Mouse (Mus musculus) erythroblast, embryonic 14.5 days (primary cell): ENCODE data around the gene Clec2d.

Experiments used
- GATA1 ChIP-seq: IDR thresholded peaks from 2 replicates; pipeline ENCODE4 v1.6.1; 2012; ENCODE audit warnings: low read length, inconsistent platforms, mixed read lengths
- TAL1 ChIP-seq: IDR thresholded peaks from 3 replicates; pipeline ENCODE4 v1.6.1; 2012; ENCODE audit warnings: low read length, inconsistent platforms, mixed read lengths

DNA sequence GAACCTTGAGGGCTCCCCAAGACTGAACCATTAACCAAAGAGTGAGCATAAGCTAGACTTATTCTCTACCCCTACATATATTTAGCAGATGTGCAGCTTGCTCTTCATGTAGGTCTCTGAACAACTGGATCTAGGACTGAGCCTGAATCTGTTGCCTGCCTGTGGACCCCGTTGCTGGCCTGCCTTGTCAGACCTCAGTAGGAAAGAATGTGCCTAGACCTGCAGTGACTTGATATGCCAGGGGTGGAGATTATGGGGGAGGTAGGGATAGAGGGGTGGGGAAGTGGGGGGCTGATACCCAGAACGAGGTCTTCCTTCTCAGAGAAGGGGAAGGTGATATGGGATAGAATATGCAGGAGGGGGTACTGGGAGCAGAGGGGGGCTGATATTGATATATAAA is 43.2 kb downstream of the Clec2d start:
- TF ChIP-seq TAL1 (no peak), GATA1 (no peak)
